Mouse (Mus musculus): ENCODE results near the gene Pip4p1.
"Not testable (repeated sequence)": the region's sequence is repeated elsewhere in the genome, so short reads cannot be mapped to it uniquely, and the experiment has no call there.

The Pip4p1 gene

DNA sequence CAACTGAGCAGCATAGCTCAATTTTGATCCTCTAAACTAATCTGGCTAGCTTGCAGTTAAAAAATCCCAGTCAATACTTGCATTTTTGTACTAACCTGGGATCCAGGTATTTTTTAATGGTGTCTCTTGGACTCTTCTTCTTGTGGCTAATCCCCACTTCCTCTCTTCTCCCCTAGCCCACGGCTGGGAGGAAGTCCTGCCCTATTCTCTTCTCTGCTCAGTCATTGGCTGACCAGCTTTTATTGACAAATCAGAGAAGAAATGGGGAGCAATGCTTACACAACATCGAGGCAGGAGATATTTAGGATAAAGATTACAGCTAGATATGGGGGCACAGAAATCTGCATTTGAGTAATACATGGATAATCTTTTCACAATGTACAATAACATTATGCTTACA is 8.3 kb upstream of the Pip4p1 start:
- DNase-seq (ENCODE audit: low spot score): no peak

DNA sequence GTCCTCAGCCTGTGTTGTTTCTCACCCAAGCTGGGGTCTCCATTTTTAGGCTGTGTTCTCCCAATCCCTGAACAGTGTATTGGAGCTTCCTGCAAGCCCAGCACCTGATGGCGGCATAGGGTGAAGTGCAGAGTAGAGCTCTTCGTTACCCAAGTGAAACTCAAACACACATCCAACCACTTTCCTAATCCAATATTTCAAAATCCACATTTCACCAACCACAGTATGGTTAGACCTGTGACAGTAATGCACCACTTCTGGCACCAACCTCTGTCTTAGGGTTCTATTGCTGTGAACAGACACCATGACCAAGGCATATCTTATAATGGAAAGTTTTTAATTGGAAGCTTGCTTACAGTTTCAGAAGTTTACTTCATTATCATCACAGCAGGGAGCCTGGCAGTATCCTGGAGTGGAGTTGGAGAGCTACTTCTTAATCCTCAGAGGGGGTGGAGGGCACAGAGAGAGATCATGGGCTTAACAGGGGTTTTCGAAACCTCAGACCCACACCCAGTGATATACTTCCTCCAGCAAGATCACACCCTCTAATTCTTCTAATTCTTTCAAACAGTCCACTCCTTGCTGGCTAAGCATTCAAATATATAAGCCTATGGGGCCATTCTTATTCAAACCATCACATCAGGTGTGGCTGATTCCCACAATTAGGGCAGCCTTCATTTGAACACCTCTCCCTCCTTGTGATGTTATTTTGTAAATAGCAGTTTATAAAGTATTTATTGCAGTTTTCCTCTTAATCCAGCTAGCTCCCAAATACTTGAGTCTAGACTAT is 7.7 kb upstream of the Pip4p1 start:
- no peak for DNase-seq (ENCODE audit: low spot score)

DNA sequence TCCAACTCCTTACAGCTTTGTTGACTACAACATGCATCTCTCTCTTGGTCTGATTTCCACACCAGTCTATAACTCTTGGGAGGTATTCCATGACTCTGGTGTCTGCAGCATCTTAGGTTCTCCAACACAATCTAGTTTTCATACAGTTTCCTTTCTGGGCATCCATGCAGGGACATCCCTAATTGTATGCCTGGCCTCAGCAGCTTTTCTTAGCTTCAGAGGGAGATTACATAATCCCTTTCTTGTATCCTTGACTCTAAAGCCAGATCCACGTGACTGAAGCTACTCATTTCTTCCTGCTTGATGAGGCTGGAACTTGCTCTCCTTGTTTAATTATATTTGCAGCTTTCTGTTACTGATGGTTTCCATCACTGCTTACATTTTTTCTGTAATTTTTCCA is 6.0 kb upstream of the Pip4p1 start:
- DNase-seq (ENCODE audit: low spot score): no peak

DNA sequence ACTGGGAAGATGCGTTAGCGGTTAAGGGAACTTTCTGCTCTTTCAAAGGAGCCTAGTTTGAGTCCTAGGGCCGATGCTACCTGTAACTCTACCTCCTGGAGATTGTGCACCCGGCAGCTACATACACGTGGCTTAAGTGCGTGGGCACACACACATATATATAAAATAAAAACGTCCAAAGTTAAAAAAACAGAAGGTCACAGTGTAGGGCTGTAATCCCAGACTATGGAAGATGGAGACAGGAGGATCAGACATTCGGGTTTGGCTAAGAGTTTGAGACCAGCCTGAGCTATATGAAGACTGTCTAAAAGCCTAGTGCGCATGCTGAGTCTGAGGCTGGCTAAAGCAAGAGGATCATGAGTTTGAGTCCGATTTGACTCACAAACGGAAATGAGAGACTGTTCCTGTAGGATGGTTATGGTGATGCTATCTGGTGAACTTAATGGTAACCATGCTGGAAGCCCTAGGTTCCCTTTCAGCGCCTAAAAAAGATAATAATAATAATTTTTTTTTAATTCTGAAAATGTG is 901 bp upstream of the Pip4p1 start:
- no peak for DNase-seq (ENCODE audit: low spot score)

DNA sequence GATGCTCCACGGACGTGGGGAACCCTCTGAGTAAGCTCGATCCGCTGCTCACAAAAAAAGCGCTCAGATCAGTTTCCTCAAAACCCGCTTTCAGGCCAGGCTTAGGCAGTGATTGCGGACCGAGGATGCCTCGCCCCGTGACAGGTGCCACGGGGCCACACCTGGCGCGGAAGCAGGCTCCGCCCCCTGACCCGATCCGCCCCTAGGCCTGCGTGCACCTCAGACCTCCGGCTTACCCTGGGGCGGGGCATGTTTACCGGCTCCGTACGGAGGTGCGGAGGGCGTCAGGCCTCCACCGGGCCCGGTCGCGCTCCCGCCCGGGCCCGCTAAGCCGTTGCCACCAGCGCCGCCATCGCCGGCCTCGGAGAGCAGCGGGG is 291 bp downstream of the Pip4p1 start:
- peak; percentile 85 for DNase-seq (ENCODE audit: low spot score)

DNA sequence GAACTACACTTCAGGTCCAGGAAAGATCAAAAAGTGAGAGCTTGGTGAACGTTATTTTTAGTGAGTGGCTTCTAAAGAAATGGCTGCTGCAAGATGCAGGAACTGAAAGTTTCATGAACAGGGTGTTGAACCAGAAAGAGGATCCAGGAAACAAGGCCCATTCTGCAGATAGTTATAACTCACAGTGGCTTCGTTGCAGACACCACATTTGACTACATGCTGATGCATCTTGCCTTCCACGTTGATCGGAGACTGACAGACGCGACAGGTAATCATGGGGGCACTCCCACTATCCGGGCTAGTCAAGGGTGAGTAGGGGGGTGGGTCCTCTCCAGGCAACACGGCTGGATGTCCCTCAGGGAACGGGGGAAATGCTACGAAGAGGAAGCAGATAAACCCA is 705 bp downstream of the Pip4p1 start:
- DNase-seq (ENCODE audit: low spot score): no peak

DNA sequence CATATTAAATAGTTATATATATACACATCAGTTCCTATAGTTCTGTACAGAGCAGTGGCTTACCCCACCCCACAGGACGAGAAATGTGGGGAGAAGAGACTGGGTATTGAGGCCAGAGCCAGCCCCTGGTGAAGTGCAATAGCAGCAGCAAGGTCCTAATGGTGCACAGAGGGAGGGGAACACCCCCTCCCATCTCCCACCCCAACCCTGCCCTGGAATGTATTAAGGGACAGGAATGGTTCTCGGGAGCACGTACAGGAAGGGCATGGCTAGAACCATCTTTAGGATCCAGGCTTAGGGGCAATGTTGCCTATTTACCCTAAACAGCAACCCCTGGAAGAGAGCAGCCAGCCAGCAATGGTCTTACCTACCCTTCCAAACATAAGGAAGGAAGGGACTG is 3.3 kb downstream of the Pip4p1 start:
- no peak for DNase-seq (ENCODE audit: low spot score)

DNA sequence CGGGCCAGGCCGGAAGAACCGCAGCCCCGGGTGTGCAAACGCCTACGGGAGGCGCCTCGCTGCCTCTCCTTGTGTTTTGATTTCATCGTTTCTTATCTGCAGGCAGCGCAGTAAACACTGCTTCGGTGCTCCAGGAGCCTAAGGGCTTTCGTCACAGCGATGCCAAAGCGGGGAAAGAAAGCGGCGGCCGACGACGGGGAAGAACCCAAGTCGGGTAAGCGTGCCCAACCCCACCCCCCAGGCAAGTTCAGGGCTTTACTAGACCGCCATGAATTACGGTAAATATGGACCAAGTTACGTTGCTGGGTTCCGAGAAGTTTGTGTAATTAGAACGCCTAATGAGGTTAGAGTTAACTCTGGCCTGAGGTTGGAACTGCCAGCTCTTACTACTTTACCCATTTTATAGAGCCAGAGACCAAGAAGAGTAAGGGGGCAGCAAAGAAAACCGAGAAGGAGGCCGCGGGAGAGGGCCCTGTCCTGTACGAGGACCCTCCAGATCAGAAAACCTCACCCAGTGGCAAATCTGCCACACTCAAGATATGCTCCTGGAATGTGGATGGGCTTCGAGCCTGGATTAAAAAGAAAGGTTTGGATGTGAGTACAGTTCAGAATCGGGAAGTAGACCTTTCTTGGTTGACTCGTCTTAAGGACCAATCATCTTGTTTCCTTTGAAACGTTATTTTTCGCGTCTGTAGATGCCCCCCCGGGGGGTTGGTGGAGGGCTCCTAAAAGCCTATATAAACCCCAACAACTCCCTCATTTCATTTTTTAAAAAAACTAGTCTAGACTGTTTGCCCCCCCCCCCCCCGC is 5.3 kb downstream of the Pip4p1 start:
- DNase-seq (ENCODE audit: low spot score): no peak

DNA sequence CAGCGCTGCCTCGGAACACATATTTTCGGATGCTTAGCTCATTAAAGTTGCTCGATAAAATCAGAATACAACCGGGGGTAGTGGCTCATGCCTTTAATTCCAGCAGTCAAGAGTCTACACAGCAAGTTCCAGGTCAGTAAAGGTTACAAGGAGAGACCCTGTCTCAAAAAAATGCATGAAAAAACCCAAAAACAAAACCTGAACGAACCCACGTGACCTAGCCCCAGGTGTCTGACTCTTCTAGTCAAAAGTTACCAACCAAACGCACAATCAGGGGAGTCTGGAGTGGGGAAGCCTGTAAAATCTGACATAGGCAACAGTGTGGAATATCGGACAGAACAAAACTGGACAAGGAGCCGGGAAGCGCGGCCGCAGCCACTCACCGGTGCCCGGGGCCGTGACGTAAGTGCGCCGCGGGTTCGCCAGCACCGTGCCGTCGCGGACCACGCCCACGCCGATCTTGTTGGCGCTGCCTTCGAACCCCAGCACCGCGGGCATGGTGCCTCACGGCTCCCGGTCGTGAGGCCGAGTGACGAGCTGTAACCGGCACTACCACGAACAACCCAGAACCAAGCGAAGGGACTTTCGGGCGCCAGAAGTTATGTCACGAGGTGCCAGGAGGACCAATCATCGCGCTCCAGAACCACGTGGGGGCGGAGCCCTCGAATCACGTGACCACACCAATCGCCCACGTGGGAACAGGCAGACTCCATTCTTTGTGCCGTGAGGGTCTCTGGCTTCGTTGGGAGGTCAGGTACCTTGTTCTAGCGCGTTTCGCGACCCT is 6.2 kb downstream of the Pip4p1 start, which contains the start of the genes Osgep and Apex1:
Gene Osgep (minus strand): TSS at position 613 of the 784 bp plus-strand sequence.
Gene Apex1 (plus strand): TSS at position 688 of the 784 bp plus-strand sequence.
- peak; percentile 95 for DNase-seq (ENCODE audit: low spot score)

DNA sequence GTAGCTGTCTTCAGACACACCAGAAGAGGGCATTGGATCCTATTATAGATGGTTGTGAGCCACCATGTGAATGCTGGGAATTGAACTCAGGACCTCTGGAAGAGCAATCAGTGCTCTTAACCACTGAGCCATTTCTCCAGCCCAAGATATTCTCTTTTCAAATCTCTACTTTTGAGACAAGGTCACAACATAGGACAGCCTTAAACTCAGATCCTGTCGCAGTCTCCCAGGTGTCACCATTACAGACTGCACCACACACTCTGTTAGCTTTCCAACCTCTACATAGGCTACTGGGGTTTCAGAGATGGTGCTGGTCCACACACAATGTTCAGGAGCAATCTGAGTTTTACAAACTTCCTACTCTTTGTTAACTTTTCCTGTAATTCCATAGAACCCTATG is 7.2 kb downstream of the Pip4p1 start:
- DNase-seq (ENCODE audit: low spot score): not testable (repeated sequence)

DNA sequence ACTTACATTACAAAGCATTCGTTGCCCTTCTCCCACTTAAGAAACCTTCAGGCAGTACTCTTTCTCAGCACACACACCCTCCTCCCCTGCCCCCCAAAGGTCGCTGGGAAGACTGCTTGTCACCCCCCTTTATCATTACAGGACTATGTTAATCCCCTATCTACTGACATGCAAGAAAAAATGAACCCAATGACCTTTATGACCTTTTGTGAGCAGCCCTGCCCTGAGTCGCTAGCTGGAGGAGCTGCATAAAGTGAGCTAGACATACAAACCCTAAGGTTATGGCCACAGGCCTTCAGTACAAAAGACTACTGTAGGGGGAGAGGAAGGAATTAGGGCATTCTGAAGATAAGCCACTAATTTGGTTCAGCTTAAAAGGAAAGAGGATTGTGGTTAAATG is 19.3 kb downstream of the Pip4p1 start:
- DNase-seq (ENCODE audit: low spot score): no peak

DNA sequence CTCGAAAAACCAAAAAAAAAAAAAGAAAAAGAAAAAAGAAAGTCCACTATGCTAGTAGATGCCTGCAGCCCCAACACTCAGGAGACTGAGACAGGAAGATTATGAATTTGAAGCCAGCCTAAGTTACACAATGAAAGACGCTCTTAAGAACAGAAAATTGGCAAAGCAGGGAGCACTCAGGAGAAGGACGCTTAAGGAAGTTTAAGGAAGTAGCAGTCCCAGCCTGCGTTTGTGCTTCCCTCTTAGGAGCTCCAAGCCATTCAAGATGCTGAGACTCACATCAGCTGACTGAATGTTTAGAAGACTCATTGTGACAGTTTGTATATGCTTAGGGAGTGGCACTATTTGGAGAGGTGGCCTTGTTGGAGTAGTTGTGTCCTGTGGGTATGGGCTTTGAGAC is 22.5 kb downstream of the Pip4p1 start:
- DNase-seq (ENCODE audit: low spot score): no peak

DNA sequence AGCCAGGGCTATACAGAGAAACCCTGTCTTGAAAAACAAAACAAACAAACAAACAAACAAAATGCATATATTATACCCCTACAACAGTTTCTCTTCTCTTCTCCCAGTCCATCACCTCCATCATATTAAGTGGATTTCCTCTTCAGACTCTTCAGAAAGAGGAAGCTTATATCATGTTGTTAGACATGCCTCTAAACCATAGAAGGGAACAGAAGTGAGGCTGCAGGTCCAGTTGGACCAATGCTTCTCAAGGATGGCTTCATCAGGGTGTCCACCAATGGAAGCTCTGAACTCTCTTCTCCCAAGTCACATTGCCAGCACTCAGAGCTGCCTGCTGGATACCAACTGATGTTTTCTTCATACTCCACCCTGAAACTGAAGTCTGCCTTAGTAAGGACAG is 25.3 kb downstream of the Pip4p1 start:
- DNase-seq (ENCODE audit: low spot score): not testable (repeated sequence)

DNA sequence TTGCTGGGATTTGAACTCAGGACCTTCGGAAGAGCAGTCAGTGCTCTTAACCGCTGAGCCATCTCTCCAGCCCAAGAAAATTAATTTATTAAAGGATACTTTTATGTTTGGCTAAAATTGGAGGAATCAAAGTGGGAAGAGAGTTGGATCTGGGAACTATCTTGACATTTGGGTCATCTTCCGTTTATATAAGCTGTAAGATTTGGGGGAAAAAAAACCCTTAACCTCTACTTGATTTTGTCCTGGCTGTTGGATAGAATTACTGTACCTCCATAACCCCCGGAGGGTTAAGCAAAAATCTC is 25.9 kb downstream of the Pip4p1 start:
- DNase-seq (ENCODE audit: low spot score): no peak

DNA sequence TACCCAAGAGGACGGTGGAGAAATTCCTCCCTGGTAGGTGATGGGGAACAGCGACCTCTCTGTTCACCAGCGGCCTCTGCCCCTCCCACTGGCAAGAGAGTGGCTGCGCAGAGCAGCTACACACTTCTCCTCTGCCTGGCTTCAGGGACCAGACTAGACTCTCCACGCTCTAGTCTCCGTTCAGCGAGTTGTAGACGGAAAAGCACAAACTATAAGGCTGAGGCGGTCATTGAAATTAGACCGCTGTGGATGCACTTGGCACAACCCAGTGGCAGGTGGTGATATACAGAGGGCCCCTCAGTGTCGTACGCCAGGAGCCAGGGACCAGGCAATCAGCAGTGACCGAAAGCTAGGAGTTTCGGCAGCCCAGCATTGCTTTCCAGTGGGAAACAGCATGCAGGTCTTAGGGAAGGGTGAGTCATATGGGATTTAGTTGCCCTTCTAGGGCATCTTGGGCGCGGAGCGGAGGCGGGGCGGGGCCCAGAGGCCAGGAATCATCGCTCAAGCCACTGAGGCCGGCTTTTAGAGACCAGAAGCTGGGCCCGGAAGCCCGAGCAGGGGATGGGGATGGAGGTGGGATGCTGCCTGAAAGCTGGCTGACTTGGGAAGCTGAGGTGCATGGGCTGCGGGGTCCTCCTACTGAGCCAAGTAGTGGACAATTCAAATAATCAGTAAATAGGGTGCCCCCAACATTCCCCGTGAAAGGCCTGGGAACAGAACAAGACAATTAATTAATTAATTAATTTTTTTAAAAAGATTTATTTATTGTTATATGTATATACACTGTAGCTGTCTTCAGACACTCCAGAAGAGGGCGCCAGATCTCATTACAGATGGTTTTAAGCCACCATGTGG is 26.5 kb downstream of the Pip4p1 start:
- DNase-seq (ENCODE audit: low spot score): no peak

DNA sequence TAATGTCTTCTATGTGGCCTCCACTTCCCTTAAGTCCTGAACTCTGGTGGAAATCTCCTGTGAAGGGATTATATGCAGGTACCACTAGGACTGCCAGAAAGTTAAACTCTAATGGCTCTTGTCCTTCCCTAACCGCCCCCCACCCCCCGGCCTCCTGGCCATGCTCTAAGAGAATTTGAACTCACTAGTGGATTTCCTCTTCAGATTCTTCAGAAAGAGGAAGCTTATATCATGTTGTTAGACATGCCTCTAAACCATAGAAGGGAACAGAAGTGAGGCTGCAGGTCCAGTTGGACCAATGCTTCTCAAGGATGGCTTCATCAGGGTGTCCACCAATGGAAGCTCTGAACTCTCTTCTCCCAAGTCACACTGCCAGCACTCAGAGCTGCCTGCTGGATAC is 32.7 kb downstream of the Pip4p1 start:
- DNase-seq (ENCODE audit: low spot score): not testable (repeated sequence)

DNA sequence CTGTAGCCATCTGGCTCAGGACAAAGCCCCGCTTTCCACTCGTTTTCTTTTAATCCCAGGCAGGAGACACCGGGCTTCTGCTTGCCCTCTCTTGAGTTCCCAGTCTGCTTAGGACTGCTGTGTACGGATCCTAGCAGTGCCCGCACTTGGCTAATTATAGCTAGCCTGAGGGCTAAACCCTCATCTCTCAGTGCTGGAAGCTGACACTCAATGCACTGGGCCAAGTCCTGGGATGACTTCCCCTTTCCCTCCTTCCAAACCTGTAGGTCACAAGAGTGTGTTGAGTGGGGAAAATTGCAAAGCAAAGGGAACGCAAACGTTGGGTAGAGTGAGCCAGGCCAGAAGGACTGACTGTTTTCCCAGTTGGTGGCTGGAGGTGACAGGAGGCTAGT is 33.3 kb downstream of the Pip4p1 start, which contains the start of gene Klhl33:
Gene Klhl33 (minus strand): TSS at position 134 of the 392 bp plus-strand sequence.
- no peak for DNase-seq (ENCODE audit: low spot score)

DNA sequence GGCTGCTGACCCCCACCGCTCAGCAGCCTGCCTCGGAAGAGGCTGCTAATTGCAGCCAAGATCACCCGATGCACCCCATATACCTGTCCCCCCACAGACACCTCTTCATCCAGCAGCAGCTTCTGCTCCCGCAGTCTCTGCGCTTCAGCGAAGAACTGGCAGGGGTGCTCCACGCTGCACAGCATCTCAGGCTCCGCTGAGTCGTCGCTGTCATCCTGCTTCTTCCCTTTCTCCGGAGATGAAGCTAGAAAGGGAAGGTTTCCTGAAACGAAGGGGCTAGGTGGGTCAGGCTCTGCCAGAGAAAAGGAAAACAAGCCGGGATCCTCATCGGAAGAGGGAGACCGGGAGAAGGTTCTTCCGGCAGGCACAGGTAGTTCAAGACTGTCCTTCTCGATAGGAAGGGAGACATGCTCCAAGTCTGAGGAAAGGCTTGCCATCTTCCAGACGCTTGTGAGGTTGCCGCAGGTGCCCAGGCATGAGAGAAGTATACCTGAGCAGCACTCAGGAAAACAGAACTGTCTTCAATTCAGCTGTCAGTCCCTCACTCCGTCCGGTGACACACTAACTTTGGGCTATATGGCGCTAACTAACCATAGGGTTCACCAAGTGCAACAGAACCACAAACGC is 33.8 kb downstream of the Pip4p1 start:
- no peak for DNase-seq (ENCODE audit: low spot score)

DNA sequence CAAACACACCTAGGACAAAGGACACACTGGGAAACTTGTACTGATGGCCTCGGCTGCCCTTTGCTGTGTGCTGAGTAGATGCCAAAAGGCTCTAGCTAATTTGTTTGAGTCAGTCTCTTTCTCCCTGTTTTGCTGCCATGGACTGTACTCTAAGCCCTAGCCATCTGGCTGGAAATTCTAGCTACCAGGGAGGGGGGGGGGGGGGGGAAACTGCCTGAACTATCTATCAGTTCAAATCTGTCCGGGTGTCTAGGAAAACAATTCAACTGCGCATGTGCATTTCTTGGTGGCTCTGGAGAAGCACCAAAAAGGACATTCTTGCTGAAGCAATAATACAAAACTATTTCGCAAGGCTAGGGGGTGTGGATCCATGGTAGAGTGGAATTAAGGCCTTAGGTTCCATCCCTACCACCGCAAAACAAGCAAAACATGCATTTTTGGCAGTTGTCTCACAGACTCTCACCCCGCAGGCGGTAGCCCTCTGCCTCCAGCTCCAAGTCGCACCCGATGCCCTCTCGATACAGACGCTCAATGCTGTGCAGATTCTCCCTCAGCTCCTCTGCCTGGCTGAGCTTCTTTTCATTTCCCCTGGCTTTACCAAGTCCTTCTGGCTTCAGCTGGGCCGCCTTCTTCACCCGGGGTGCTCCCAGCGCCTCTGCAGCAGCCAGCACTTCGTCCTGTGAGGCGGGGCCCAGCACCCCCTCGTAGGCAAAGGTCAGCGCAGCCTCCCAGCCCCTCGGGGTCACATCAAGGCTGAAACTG is 34.5 kb downstream of the Pip4p1 start:
- peak; percentile 21 for DNase-seq (ENCODE audit: low spot score)

DNA sequence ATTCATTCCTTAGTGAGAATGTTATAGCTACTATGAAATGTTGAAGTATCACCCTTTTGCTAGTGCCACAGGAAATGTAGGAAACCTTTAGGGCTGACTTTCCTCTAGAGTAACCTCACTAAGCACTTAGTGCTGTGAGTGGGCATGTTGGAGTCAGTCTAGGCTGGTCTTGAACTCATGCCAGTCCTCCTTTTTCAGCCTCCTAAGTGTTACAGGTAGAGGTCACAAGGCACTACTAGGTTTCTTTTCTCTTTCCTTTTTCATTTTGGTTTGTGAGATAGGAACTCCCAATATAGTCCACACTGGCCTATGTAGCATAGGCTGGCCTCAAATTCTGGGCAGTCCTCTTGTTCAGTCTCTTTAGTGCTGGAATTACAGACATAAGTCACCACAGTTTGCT is 35.2 kb downstream of the Pip4p1 start:
- DNase-seq (ENCODE audit: low spot score): no peak

Measured in testis, postnatal 14 days (tissue).